Mouse (Mus musculus) liver, embryonic 14.5 days (tissue): ENCODE measurements at regions not wholly inside any gene's neighbourhood (a gene's known extent, or its start where the extent isn't known, plus 50 kb on each side); places are given as distances from the start of the nearest gene placed in this dataset.

Experiments used
- ATAC-seq: fragments of 200-750 bp; cut with Nextera tagmentation; 2 replicates; pipeline ENCODE4 v1.8.0; 2017; ENCODE audit warnings: moderate number of reproducible peaks, mild to moderate bottlenecking, moderate library complexity; ENCODE audit not compliant: insufficient read depth
- DNase-seq, 3 experiments: peaks; one replicate each; pipeline ENCODE4 v3.0.0-alpha.2; 2012 to 2013; ENCODE audit warnings: low read depth in 3 of 3, low spot score in 3 of 3
- H3K27ac ChIP-seq: fragments of 300-500 bp; sonication (generic); 2 replicates; pipeline ENCODE4 v1.5.1; 2014; ENCODE audit warnings: moderate library complexity, mild to moderate bottlenecking, control low read depth, inconsistent platforms
- H3K27me3 ChIP-seq: fragments of 300-500 bp; sonication (generic); 2 replicates; pipeline ENCODE4 v1.6.1; 2014; ENCODE audit warnings: mild to moderate bottlenecking, low read length, moderate library complexity; ENCODE audit not compliant: control insufficient read depth, insufficient read depth
- H3K36me3 ChIP-seq: fragments of 300-500 bp; sonication (generic); replicated peaks from 2 replicates; pipeline ENCODE4 v1.6.1; 2014; ENCODE audit warnings: low read depth; ENCODE audit not compliant: control insufficient read depth, insufficient read depth
- H3K4me1 ChIP-seq, 2 experiments: fragments of 200-500 bp in 1 of 2; fragments of 300-500 bp in 1 of 2; sonication (generic) in 1 of 2; replicated peaks; 2 replicates each; pipeline ENCODE4 v1.6.1; 2012 to 2014; ENCODE audit warnings: antibody characterized with exemption in 1 of 2, inconsistent platforms in 1 of 2, low read length in 1 of 2; ENCODE audit not compliant: control insufficient read depth in 2 of 2, insufficient read depth in 2 of 2
- H3K4me2 ChIP-seq: fragments of 300-500 bp; sonication (generic); 2 replicates; pipeline ENCODE4 v1.6.1; 2014; ENCODE audit warnings: low read depth, mild to moderate bottlenecking, control low read depth, moderate library complexity
- H3K4me3 ChIP-seq, 2 experiments: fragments of 200-500 bp in 1 of 2; fragments of 300-500 bp in 1 of 2; sonication (generic) in 1 of 2; 2 replicates each; pipeline ENCODE4 v1.5.1; 2012 to 2014; ENCODE audit warnings: low read depth in 2 of 2, low read length in 2 of 2, mild to moderate bottlenecking in 2 of 2, control low read depth in 1 of 2, inconsistent platforms in 1 of 2, moderate library complexity in 1 of 2; ENCODE audit not compliant: insufficient read depth in 1 of 2
- H3K9ac ChIP-seq: fragments of 300-500 bp; sonication (generic); replicated peaks from 2 replicates; pipeline ENCODE4 v1.6.1; 2014; ENCODE audit warnings: mild to moderate bottlenecking, control low read depth, moderate library complexity
- H3K9me3 ChIP-seq: fragments of 300-500 bp; sonication (generic); 2 replicates; pipeline ENCODE4 v1.6.1; 2016; ENCODE audit warnings: low read length, mixed read lengths; ENCODE audit not compliant: control insufficient read depth
- CTCF ChIP-seq: IDR thresholded peaks from 2 replicates; pipeline ENCODE4 v1.5.1; 2016; ENCODE audit warnings: antibody characterized with exemption, low read depth, control low read depth
- EP300 ChIP-seq: IDR thresholded peaks from 2 replicates; pipeline ENCODE4 v1.6.1; 2016; ENCODE audit warnings: antibody characterized with exemption, low read depth
- WGBS: fragments of 180-500 bp; shearing (Covaris S2); extraction: QIAGEN DNeasy Blood & Tissue Kit; methylation state at CpG from one replicate; pipeline ENCODE4 v1.1.7; 2014; ENCODE audit not compliant: insufficient replicate concordance; 5-methylcytosine and 5-hydroxymethylcytosine counted together

- no peak for ATAC-seq
- Histone ChIP-seq H3K36me3 (no peaks in the 10 kb centered on the region), H3K4me2 (no peak overlapping the region), H3K4me3 (no peak overlapping the region), H3K4me1 (no peaks in the 10 kb centered on the region), H3K9me3 (no peaks in the 10 kb centered on the region), H3K27ac (no peak overlapping the region), H3K27me3 (no peaks in the 10 kb centered on the region), H3K9ac (no peak overlapping the region)
- DNase-seq = no peak
- TF ChIP-seq EP300 (no peak), CTCF (no peak)
- 63% methylated on average over 6 of the region's 6 CpGs for WGBS
Measured at GRCm38 (mm10) chr14:99605351-99606100, 307.0 kb downstream of the Klf5 start.

- TF ChIP-seq EP300 (no peak), CTCF (no peak)
- no peak overlapping the region for H3K27ac ChIP-seq
- DNase-seq (no peak), ATAC-seq (no peak)
- H3K9ac ChIP-seq = no peak overlapping the region
- H3K4me2 ChIP-seq = no peak overlapping the region
- no peaks in the 10 kb centered on the region for H3K36me3 ChIP-seq
- H3K27me3 ChIP-seq = no peaks in the 10 kb centered on the region
- WGBS = 94% methylated on average over 2 of the region's 2 CpGs
- H3K4me3 ChIP-seq = no peak overlapping the region
- H3K9me3 ChIP-seq = no peaks in the 10 kb centered on the region
- no peaks in the 10 kb centered on the region for H3K4me1 ChIP-seq
Measured at GRCm38 (mm10) chr14:99609003-99609402, 310.5 kb downstream of the Klf5 start.

GRCm38 (mm10) chr14:99611435-99611834 is 312.9 kb downstream of the Klf5 start:
- DNase-seq = no peak

GRCm38 (mm10) chr14:99612114-99612513 is 313.6 kb downstream of the Klf5 start:
- Histone ChIP-seq H3K9me3 (no peaks in the 10 kb centered on the region), H3K27me3 (no peaks in the 10 kb centered on the region), H3K9ac (no peak overlapping the region), H3K27ac (no peak overlapping the region), H3K4me2 (no peak overlapping the region), H3K4me3 (no peak overlapping the region), H3K4me1 (peaks cover 0 to 5% of the 10 kb centered on the region in 2 experiments; a peak in 1 of 4 replicates), H3K36me3 (no peaks in the 10 kb centered on the region)
- DNase-seq = no peak
- WGBS = 59% methylated on average over 3 of the region's 3 CpGs
- TF ChIP-seq EP300 (no peak), CTCF (no peak)
- no peak for ATAC-seq

More at GRCm38 (mm10) chr14:99611435-99611834, 312.9 kb downstream of the Klf5 start:
- no peak overlapping the region for H3K27ac ChIP-seq
- no peaks in the 10 kb centered on the region for H3K27me3 ChIP-seq
- no peaks in the 10 kb centered on the region for H3K4me1 ChIP-seq
- H3K36me3 ChIP-seq = no peaks in the 10 kb centered on the region
- no peak overlapping the region for H3K4me2 ChIP-seq
- no peak for ATAC-seq
- H3K9ac ChIP-seq = no peak overlapping the region
- TF ChIP-seq CTCF (no peak), EP300 (no peak)
- 80% methylated on average over 5 of the region's 5 CpGs for WGBS
- H3K9me3 ChIP-seq = no peaks in the 10 kb centered on the region
- H3K4me3 ChIP-seq = no peak overlapping the region

- TF ChIP-seq CTCF = no peak
- no peak for TF ChIP-seq EP300
- Histone ChIP-seq H3K4me2 (no peak overlapping the region), H3K27ac (no peak overlapping the region), H3K4me1 (peaks cover 0 to 5% of the 10 kb centered on the region in 2 experiments; a peak in 1 of 4 replicates), H3K27me3 (no peaks in the 10 kb centered on the region), H3K9ac (no peak overlapping the region), H3K36me3 (no peaks in the 10 kb centered on the region), H3K9me3 (no peaks in the 10 kb centered on the region), H3K4me3 (no peak overlapping the region)
- ATAC-seq = no peak
- no peak for DNase-seq
- whole genome bisulfite sequencing = 43% methylated on average over 3 of the region's 3 CpGs
Measured at GRCm38 (mm10) chr14:99614748-99615147, 316.3 kb downstream of the Klf5 start.
